Mouse (Mus musculus) CD8-positive naive resting alpha-beta T cell, adult 2 months (primary cell): ENCODE measurements around the gene Slc2a10.
"Not testable (repeated sequence)": the region's sequence is repeated elsewhere in the genome, so short reads cannot be mapped to it uniquely, and the experiment has no call there.

Experiments used
- DNase-seq, 2 experiments: peaks; one replicate each; pipeline ENCODE4 v3.0.0; 2022; ENCODE audit warnings: low read depth in 2 of 2, low spot score in 2 of 2

Slc2a10 gene

DNA sequence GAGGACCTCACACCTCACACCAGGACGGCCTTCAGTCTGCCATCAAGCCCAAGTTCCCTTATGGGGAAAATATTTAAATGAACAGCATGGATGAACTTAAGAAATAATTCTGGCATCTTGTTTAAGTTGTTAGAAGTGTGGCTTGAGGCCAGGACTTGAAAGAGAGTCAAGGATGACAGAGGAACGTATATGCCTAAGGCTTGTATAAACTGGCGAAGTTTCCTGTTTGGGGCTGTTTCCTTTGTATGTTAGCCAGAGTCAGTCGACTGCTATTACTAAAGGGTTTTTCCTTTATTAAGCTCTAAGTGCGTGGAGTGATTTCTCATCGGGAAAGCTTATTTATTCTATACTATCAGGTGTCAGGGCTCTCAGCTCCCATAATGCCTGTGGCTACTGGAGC, 4.8 kb upstream of the Slc2a10 start:
- no peak for DNase-seq

DNA sequence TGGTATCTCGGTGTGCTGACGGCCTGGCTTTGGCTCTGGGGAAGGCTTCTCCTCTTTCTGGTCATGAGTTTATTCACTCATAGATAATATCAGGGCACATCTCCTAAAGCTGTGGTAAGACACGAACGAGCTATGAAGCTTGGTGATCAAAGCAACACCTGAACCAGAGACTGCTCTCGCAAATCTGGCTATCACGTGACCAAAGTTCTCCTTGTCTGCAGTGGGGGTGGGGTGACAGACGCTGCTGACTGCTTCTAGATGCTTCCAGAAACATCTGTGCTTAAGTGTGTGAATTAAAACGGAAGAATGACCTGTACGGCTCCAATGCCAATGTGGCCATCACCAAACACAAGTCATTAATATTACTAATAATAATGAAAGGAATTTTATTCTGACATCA, 6.1 kb downstream of the Slc2a10 start:
- DNase-seq: no peak

DNA sequence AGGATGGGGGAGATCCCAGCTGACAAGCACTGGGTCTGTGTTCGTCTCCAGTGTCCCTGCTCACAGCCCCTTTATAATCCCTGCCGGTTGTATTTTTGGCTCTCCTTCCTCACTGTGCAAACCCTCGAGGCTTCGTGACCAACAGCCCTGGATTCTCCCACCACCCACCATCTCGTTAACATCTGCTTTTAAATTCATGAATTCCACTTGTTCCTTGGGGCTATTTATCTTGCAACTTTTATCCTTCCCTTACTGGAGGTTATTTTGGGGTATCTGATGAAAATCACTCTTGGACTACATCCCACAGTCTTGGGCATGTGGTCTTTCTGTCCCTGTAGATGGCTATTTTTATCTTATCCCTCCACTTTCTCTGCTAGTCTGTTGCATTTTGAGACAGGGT, 6.9 kb downstream of the Slc2a10 start:
- DNase-seq: no peak

DNA sequence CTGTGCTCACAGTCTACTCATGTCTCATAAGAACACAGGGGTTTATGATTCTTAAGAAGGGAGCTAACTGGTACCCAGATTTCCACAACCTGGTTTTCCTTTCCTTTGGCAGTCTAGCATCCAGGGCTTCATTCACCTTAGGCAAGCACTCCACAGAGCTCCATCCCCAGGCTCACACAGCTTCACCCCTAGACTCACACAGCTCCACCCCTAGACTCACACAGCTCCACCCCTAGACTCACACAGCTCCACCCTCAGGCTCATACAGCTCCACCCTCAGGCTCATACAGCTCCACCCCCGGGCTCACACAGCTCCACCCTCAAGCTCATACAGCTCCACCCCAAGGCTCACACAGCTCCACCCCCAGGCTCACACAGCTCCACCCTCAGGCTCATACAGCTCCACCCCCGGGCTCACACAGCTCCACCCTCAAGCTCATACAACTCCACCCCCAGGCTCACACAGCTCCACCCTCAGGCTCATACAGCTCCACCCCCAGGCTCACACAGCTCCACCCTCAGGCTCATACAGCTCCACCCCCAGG, 7.4 kb downstream of the Slc2a10 start:
- not testable (repeated sequence) for DNase-seq

DNA sequence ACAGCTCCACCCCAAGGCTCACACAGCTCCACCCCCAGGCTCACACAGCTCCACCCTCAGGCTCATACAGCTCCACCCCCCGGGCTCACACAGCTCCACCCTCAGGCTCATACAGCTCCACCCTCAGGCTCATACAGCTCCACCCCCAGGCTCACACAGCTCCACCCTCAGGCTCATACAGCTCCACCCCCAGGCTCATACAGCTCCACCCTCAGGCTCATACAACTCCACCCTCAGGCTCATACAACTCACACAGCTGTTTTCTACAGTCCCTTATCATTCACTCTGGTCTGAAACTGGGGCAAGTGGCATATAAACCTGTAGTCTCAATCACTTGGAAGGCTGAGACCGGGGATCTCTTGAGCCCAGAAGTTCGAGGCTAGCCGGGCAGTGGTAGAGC, 7.9 kb downstream of the Slc2a10 start:
- not testable (repeated sequence) for DNase-seq

DNA sequence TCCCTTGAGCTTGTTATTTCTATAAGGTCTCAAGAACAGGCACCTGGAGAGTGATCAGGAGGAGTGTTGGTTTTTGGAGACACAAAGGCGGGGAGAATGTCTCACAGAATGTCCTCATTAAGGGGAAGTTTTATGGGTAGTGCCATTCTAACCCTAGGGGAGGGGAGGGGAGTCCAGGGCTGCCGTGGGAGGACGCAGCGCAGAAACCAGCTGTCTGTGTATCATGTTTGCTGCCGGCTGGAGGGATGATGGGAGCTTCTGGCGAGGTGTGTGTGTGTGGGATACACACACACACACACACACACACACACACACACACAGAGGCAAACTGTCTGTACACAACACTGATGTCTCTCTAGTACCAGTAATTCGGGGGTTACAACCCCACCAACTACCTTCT, 8.8 kb downstream of the Slc2a10 start:
- no peak for DNase-seq

DNA sequence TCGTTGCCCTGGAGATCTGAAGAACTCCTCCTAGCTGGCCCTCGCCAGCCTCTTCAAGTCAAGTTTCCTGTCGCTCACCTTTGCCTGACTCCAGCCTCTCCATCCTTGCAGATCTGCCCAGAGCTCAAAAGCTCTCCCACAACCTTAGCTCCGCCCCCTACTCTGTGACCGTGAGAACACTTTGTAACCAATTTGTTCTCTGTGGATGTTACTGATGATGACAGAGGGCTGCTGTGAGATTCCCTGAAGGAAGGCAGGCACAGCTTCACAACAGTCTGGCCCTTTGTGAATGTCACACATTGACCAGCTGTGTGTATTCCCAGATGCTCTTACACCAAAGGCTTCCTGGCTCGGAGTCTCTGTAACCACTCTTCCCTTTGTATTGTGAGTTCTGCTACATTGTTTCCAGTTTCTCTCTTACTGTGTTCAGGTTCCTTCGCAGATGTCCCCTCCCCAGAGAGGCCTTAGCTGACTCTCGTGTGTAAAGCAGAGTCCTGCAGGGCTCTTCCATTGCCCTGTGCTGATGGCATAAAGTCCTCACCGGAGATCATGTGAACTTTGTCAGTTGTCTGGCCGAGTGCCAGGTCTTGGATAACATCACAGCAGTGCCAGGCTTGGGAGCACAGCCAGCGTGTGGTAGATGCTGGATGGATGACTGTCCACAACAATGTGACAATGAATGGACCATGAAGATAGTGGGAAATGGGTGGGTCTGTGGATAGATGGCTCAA, 9.4 kb downstream of the Slc2a10 start:
- DNase-seq: no peak

DNA sequence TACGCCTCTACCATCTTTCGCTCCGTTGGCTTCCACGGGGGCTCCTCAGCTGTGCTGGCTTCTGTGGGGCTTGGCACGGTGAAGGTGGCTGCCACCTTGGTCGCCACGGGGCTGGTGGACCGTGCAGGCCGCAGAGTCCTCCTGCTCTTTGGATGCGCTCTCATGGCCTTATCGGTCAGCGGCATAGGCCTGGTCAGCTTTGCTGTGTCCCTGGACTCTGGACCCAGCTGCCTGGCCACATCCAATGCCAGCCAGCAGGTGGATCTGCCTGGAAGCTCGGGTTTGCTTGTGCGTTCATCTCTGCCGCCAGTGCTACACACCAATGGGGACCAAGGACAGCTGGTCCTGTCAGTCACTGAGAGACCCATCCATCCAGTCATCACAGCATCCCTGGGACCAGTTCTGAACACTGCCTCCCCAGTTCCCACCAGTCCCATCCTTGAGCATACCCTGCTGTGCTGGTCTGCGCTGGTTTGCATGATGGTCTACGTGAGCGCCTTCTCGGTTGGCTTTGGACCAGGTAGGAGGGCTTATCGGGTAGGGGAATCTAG, 11.7 kb downstream of the Slc2a10 start:
- DNase-seq: no peak

DNA sequence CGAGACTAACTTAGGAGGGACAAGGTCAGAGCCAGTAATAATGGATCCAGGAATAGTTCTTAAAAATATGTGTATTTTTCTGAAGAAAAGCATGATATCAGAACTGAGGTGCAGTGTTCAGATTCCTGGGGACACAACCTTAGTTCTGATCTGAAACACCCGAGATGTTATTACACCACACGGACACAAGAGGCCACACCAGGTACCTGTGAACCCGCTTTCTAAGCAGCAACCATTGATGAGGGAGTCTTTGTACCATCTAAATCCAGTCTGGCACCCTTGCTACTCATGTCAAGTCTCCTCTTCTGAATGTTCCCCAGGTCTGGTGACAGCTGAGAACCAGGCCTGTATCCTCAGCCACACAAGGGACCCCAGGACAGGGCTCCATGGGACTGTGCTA, 22.0 kb downstream of the Slc2a10 start:
- no peak for DNase-seq

DNA sequence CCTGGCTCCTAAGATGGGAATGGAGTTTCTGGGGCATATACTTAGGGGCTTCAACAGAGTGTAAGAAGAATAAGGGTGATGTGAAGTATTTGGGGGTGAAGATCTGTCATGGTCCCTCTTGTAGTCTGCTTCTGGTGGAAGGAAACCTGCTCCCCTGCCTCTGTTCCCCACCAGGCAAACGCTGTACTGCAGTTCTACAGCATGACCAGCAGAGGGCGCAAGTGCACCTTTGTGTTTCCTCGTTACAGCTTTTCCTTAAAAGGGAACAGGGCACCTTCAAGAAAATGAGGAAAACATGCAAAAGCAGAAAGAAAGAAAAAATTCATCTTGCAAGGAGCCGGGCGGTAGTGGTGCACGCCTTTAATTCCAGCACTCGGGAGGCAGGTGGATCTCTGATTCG, 25.5 kb downstream of the Slc2a10 start:
- DNase-seq: peak; percentile 26 to 40

DNA sequence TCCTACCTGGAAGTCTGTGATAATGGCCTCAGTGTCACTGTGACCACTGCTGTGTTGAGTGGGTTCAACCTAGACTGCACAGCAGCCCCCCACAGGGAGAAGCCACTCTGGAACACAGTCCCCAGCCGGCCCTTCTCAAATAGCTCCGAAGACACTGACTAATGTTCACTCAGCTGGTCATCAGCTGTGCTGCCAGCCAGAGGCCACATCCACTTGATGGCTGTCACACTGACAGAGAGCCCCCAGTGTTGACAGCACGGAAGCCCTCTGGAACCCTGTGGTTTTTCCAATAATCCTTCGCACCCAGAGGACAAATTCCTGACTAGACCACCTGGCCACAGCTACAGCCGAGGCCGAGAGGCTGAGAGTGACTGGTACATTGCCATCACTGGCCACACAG, 30.2 kb downstream of the Slc2a10 start:
- no peak for DNase-seq

DNA sequence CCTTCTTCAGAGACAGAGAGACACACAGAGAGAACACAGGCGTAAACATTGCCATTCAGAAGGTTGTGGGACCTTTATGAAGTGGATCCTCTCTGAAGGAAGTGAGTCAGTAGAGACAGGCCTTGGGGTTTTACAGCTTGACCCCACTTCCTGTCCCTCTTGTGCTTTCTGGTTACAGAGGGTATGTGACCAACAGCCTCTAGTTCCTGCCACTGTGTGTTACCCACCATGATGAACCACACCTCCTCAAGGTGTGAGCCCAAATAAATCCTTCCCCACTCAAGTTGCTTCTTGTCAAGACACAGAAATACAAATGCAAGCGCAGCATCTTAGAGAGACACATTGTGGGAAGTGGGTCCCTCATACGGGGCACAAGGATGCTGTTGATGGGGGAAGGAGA, 37.4 kb downstream of the Slc2a10 start:
- no peak for DNase-seq

DNA sequence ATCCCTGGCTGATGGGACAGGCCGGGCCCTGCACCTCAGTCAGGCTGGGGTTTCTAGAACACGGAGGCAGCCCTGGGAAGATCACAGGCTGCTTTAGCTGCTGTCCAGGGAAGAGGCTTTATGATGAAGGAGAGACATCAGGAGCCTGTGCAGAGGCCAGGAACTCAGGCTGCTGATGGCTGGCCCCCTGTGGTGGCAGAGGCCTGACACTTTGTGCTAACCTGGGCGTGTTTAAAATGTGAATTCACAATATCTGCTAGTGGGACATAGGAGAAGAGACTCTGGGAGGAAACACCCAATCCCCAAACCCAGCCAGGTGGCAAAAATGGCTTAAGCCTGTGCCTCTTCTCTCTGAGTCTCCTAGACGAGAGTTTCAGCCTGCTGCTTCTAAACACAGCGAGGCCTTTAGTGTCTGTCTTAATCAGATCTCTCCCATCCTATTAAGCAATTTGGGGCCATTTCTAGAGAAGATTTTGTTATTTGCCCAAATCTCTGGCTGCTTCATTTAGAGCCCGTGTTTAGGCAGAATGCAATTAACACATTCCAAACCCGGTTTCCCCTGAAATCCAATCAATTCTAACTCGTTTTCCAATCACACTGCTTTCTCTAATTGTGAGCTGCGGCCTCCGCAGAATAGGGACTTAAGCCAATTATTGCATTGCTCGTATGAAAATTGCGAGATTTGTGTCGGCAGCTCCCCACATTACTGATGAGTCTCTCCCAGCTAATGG, 39.5 kb downstream of the Slc2a10 start:
- no peak for DNase-seq

DNA sequence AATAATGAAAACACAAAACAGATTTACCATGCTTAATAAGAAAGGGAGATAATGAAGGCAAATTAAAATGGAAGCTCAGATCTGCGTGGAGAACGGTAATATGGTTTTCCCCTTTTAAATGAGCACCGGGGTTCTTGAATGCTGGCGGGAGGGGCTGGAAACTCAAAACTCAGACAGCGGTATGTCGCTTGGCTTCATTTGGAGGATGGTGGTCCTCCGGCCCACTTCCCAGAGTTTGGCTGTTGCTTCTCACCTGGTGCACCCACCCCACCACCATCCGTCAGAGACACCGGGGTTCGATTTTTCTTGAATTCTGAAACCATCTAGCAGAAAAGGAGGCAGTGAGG, 40.1 kb downstream of the Slc2a10 start:
- no peak for DNase-seq

DNA sequence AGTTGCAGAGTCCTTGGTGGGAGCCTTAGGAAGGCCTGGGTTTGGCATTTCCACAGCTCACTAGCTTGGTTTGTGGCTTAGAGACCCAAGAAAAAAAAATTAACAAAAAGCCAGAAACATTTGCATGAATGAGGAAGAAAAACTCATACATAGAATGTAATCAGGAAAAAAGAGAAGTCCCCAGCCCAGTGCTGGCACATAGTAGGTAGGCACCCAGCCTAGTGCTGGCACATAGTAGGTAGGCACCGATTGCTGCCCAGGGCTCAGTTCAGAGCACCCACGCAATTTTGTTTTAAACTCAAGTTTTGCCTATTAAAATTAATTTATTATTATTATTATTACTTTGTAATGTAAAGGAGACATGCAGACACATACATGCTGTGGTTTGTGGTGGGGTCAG, 42.1 kb downstream of the Slc2a10 start:
- DNase-seq: no peak

DNA sequence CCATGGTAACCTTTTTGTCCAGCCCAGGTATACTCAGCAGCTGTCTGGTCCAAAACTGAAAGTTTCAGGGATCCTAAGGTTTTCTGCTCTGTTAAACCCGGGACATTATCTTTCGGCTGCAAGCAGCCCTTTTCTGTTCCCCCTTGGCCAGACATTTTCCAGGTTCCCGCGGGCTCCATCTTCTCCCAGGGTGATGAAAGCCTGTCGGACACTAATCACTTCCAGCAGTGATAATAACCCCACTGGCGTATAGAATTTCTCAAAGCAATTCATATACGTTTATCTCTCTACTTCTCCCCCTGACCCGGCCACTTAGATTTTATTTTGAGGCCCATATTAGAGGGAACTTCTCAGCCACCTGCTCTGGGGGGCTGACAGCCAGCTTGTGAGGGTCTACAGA, 42.8 kb downstream of the Slc2a10 start:
- no peak for DNase-seq

DNA sequence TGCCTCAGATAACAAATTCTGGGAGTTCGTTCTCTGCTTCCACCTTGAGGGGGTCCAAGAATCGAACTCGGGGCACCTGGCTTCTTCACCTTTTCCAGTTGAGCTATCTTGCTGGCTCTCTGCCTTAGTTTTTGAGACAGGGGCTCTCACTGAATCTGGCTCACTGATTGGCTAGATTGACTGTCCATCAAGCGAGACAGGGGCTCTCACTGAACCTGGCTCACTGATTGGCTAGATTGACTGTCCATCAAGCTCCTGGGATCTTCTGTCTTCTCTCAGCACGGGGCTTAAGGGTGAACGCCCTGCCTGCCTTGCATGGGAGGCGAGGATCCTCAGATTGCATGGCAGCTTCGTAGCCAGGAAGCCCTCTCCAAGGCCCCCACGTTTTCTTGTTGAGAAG, 43.8 kb downstream of the Slc2a10 start:
- no peak for DNase-seq

DNA sequence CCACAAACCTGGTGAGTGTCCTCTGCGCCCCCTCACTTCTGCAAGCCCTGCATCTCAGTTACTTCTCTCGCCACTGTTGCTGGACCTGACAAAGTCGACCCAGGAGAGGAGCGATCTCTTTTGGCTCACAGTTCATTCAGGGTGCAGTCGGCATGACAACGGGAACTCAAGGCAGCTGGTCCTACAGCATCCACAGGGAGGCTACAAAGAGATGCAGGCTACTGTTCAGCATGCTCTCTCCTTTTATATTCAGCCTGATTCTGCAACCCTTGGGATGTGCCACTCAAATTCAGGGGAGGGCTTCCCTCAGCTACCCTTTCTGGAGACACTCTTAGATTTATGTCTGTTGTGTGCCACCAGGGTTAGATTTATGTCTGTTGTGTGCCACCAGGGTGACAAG, 45.0 kb downstream of the Slc2a10 start:
- DNase-seq: no peak

DNA sequence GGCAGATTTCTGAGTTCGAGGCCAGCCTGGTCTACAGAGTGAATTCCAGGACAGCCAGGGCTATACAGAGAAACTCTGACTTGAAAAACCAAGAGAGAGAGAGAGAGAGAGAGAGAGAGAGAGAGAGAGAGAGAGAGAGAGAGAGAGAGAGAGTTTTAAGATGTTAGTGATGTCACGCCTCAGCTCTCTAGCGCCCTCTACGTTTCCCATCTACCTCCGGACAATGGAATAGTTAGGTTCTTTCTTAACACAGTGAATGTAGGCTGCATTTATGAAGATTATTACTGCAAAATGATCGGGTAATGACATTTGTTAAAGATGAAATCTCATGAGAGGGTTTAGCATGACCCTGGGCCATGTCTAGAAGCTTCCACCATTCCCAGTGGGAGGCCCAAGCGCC, 46.8 kb downstream of the Slc2a10 start:
- DNase-seq: not testable (repeated sequence)

DNA sequence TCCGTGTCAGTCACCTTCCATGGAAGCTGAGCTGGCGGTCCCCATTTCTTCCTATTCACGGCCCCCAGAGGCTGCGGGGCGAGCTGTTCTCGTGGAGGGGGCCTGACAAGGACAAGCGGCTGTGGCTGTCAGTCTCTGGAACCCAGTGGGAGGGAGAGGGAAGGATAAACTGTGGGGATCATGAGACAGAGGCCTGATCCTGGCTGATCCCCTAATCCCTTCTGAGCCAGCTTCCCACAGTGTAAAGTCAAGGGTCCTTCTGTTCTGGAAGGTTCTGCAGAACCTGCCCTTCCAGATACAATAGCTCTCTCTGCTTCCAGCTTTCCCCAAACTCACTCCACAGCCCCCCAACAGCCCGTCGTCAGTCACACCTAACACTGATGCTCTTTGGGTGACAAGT, 50.5 kb downstream of the Slc2a10 start:
- DNase-seq: no peak

DNA sequence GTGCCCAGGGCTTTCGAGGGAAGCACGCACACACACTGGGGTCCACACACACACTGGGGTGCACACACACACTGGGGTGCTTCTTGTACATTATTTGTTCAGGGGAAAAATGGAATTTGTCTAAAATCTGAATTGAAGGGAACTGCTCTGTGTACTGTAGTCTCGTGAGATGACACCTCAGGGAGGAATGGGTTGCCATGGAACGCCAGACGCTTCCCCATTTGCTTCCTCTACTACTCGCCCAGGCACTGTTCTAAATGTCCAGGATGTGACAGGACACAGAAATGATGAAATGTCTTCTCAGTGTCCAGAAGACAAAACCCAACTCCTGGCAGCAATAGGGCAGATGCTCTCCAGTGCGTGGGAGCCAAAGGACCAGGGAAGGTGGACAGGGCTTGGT, 53.7 kb downstream of the Slc2a10 start:
- no peak for DNase-seq

DNA sequence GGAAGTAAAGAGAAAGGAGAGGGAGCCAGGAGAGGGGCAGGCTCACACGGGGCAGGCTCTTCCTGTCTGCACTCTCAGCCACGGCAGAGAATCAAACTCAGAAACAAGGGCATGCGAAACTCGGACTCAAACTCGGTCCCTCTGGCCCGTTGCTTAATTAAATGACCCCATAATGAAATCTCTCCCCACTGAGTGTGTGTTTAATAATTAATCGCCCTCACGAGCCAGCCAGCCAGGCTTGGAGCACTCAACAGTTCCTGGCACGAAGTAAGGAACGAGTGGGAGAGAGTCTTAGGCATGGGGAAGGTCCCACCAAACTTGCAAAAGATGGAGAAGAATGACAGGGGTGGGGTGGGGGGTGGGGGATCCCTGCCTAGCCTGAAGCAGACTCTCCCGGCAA, 55.3 kb downstream of the Slc2a10 start:
- DNase-seq: no peak
